Mouse (Mus musculus) small intestine, adult 2 months (tissue): Measurements from ENCODE around the gene Fgfrl1.

Source experiments
- CTCF ChIP-seq: fragments of 200-500 bp; IDR thresholded peaks from 2 replicates; pipeline ENCODE4 v1.5.1; 2012; ENCODE audit warnings: low read depth, mild to moderate bottlenecking, control low read depth, inconsistent platforms, low read length, moderate library complexity, mixed read lengths; ENCODE audit not compliant: insufficient replicate concordance, insufficient read length; ENCODE audit errors: extremely low read depth
- POLR2A ChIP-seq: fragments of 200-500 bp; IDR thresholded peaks from 2 replicates; pipeline ENCODE4 v1.6.1; 2012; ENCODE audit warnings: low read depth, mild to moderate bottlenecking, control low read depth, inconsistent platforms, low read length, moderate library complexity

DNA sequence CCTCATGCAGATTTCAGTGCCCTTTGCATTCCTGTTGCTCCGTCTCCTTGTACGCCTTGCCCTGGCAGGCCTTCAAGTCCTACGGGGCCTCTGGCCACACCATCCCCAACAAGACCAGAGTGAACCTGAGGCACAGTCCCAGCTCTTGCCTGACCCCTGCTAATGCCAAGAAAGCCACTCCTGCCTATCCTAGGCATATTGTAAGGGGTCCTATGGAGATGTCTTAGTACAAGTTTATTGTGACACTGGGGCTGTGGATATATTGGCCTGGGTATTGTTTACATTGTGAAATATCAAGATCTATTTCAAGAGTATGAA lies 45.9 kb upstream of the Fgfrl1 start:
- TF ChIP-seq CTCF (no peak), POLR2A (no peak)
